Mouse (Mus musculus) ovary, postnatal 10 days (tissue): ENCODE results near the gene Malrd1.
"Not testable (repeated sequence)": the region's sequence is repeated elsewhere in the genome, so short reads cannot be mapped to it uniquely, and the experiment has no call there.

Experiments used
- DNase-seq: peaks from one replicate; pipeline ENCODE4 v3.0.0; 2022; ENCODE audit warnings: low spot score

The Malrd1 gene

GRCm38 (mm10) chr2:15526241-15526924 lies at the start of gene Malrd1:
Gene Malrd1, plus strand, starts transcription at chr2:15526479.
- DNase-seq: no peak

- DNase-seq: no peak
These were observed 12.4 kb downstream of the Malrd1 start for GRCm38 (mm10) chr2:15538643-15539042.

- DNase-seq: no peak
These were observed 87.2 kb downstream of the Malrd1 start for GRCm38 (mm10) chr2:15613327-15613948.

GRCm38 (mm10) chr2:15614026-15614425 lies 87.7 kb downstream of the Malrd1 start:
- DNase-seq: no peak

- DNase-seq: no peak
These were observed 109.5 kb downstream of the Malrd1 start for GRCm38 (mm10) chr2:15635761-15636160.

GRCm38 (mm10) chr2:15643864-15644263 lies 117.6 kb downstream of the Malrd1 start:
- DNase-seq: no peak

GRCm38 (mm10) chr2:15656388-15656787 lies 130.1 kb downstream of the Malrd1 start:
- DNase-seq: no peak

GRCm38 (mm10) chr2:15702977-15703376 lies 176.7 kb downstream of the Malrd1 start:
- no peak for DNase-seq

- no peak for DNase-seq
These were observed 214.7 kb downstream of the Malrd1 start for GRCm38 (mm10) chr2:15740945-15741344.

GRCm38 (mm10) chr2:15744979-15745688 lies 218.9 kb downstream of the Malrd1 start:
- no peak for DNase-seq

- DNase-seq: no peak
These were observed 258.5 kb downstream of the Malrd1 start for GRCm38 (mm10) chr2:15784818-15785217.

- DNase-seq: no peak
These were observed 289.4 kb downstream of the Malrd1 start for GRCm38 (mm10) chr2:15815724-15816123.

- DNase-seq: no peak
These were observed 343.1 kb downstream of the Malrd1 start for GRCm38 (mm10) chr2:15869380-15869779.

GRCm38 (mm10) chr2:15893418-15894120 lies 367.3 kb downstream of the Malrd1 start:
- DNase-seq: no peak

- no peak for DNase-seq
These were observed 399.2 kb downstream of the Malrd1 start for GRCm38 (mm10) chr2:15925432-15925831.

GRCm38 (mm10) chr2:15926041-15926440 lies 399.8 kb downstream of the Malrd1 start:
- no peak for DNase-seq

GRCm38 (mm10) chr2:15931479-15931878 lies 405.2 kb downstream of the Malrd1 start:
- DNase-seq: no peak

- no peak for DNase-seq
These were observed 405.6 kb downstream of the Malrd1 start for GRCm38 (mm10) chr2:15931924-15932323.

GRCm38 (mm10) chr2:15932340-15932739 lies 406.1 kb downstream of the Malrd1 start:
- no peak for DNase-seq

GRCm38 (mm10) chr2:16002925-16003324 lies 476.6 kb downstream of the Malrd1 start:
- no peak for DNase-seq

GRCm38 (mm10) chr2:16017046-16017445 lies 490.8 kb downstream of the Malrd1 start:
- not testable (repeated sequence) for DNase-seq

GRCm38 (mm10) chr2:16017719-16018118 lies 491.4 kb downstream of the Malrd1 start:
- DNase-seq: not testable (repeated sequence)
